Mouse (Mus musculus) cerebellum, adult 11-12 months (tissue): ENCODE results near the gene Zfp961.
"Not testable (repeated sequence)": the region's sequence is repeated elsewhere in the genome, so short reads cannot be mapped to it uniquely, and the experiment has no call there.

ENCODE experiments used
- DNase-seq: peaks from one replicate; pipeline ENCODE4 v3.0.0; 2022

Zfp961 gene

GRCm38 (mm10) chr8:72019022-72019421 is 68.2 kb downstream of the Zfp961 start:
- peak; percentile 45 for DNase-seq

DNA sequence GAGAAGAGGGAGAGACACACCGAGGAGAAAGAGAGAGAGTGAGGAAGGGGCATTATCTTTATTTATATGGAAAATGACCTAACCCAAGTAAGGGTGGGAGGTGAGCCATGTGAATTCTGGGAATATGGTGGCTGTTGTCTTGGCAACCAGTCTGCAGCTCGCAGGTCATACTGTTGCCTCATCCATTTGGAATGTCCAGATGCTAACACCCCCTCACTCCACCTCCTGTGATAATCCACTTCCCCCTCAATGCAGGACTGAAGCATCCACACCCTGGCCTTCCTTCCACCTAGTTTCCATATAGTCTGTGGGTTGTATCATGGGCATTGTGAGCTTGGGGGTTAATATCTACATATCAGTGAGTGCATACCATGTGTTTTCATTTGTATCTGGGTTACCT is 69.0 kb downstream of the Zfp961 start:
- DNase-seq: no peak

GRCm38 (mm10) chr8:72024886-72025285 is 74.0 kb downstream of the Zfp961 start:
- not testable (repeated sequence) for DNase-seq

- DNase-seq: peak; percentile 19
These were observed 82.1 kb downstream of the Zfp961 start for GRCm38 (mm10) chr8:72032926-72033325.

DNA sequence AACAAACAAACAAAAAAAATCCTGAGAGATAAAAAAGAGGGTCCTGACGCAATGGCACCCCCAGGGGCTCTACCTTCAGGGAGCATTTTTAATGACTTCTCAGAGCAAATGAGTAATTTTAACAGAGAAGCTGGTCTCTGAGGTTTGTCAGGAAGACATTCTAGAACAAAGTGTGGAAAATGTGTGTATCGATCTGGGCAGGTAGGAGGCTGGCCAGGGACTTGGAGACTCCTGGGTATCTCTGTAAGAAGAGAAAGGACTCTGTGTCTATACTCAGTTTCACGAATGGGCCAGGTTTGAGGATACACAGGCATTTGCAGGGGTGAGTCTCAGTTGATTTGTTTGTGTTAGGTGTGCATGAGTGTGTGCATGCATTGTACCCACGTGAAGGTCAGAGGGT is 90.1 kb downstream of the Zfp961 start, which contains the start of gene Olfr372:
Gene Olfr372 (plus strand): TSS at position 301 of the 400 bp plus-strand sequence.
- not testable (repeated sequence) for DNase-seq

GRCm38 (mm10) chr8:72042493-72042892 is 91.7 kb downstream of the Zfp961 start:
- DNase-seq: no peak
